Comparison of ENCODE assay signal across 14 mouse cellular contexts in the genomic region with DNA sequence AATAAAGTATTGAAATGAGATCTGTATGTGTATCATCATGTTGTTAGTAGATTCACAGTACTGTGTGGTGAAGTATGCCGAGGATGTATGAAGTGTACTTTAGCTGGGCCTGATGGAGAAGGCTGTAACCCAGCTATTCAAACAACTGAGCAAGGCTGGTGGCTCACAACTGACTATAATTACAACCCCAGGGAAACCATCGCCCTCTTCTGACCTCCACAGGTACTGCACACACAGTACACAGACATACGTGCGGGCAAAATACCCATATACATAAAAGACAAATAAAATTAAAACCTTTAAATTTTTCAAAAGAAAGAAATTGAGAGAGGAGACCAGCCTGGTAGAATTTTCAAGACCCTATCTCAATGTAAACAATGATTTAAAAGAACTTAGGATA. TPM values are rescaled to one million over a fixed set of nuclear protein-coding genes. Genes with fewer than 3 reads are reported as not detected.
A peak's percentile ranks its signal among the peaks of the same experiment; 100 is the strongest.
DNase-seq lines count a peak whose midpoint lies in the region; ATAC-seq and TF ChIP-seq lines count a peak whose summit lies in the region.
"Had no signal": no experiment of that assay in that cellular context is flagged by ENCODE, and none has a peak within 500 bp of the region (broad histone marks: within the 10 kb centered on the region; RNA-seq: fewer than 3 reads in every experiment).

No protein-coding gene starts in this region.

- no peaks in the 10 kb centered on the region for H3K4me1 ChIP-seq in liver, embryonic 14.5 days (replicated peaks; ENCODE audit: control insufficient read depth in 2 of 2, insufficient read depth in 2 of 2, low read length in 1 of 2)
- H3K4me1 ChIP-seq in liver, embryonic 11.5 days (replicated peaks; ENCODE audit: control insufficient read depth, insufficient read depth, low read length), result no peaks in the 10 kb centered on the region
- H3K4me1 ChIP-seq in CH12.LX (ENCODE audit: control insufficient read depth in 1 of 2, insufficient read depth in 2 of 2), result peaks cover 3 to 26% of the 10 kb centered on the region in 2 experiments; a peak in 3 of 4 replicates
- H3K4me1 ChIP-seq in bone marrow, adult 2 months (ENCODE audit: control insufficient read depth, insufficient read depth, low read length), result no peaks in the 10 kb centered on the region
- no peaks in the 10 kb centered on the region for H3K4me1 ChIP-seq in forebrain, embryonic 12.5 days

- H3K9me3 ChIP-seq in liver, embryonic 14.5 days (ENCODE audit: control insufficient read depth, low read length), result no peaks in the 10 kb centered on the region
- no peaks in the 10 kb centered on the region for H3K9me3 ChIP-seq in liver, embryonic 11.5 days (ENCODE audit: control insufficient read depth, low read length)
- no peaks in the 10 kb centered on the region for H3K9me3 ChIP-seq in CH12.LX (replicated peaks; ENCODE audit: low read length)
- no peaks in the 10 kb centered on the region for H3K9me3 ChIP-seq in forebrain, embryonic 12.5 days
- H3K9me3 ChIP-seq: embryonic facial prominence, embryonic 13.5 days had no signal

- no peak for TF ChIP-seq EP300 in liver, embryonic 14.5 days (IDR thresholded peaks at IDR 0.05; ENCODE audit: low read depth)
- no peak for TF ChIP-seq EP300 in CH12.LX (IDR thresholded peaks at IDR 0.05; ENCODE audit: low read length)

- no peak for TF ChIP-seq POLR2A in CH12.LX (IDR thresholded peaks at IDR 0.05; ENCODE audit: low read depth, low read length)
- TF ChIP-seq POLR2A in bone marrow, adult 2 months (IDR thresholded peaks at IDR 0.05; ENCODE audit: borderline replicate concordance, control insufficient read depth, low read depth, low read length), result no peak

- in situ Hi-C loops in CH12.LX (cut with MboI; ENCODE audit: low pct_ligation_motif_present, low pct_unique_long_range_greater_than_20kb, low sequenced_read_pairs), result loop anchor here (5.0 to 10.0 kb wide), 2 partner anchors 74 to 187 kb away; partner anchors contain the start of gene Mapre3

- WGBS in liver, embryonic 14.5 days (ENCODE audit: insufficient replicate concordance), result 67% methylated on average over 4 of the region's 4 CpGs
- WGBS in liver, embryonic 11.5 days, result 78% methylated on average over 4 of the region's 4 CpGs
- WGBS in bone marrow, adult 2 months, result 79% methylated on average over 4 of the region's 4 CpGs
- WGBS in forebrain, embryonic 12.5 days, result 88% methylated on average over 4 of the region's 4 CpGs

- no peak for TF ChIP-seq RAD21 in CH12.LX (IDR thresholded peaks at IDR 0.05; ENCODE audit: low read depth, low read length)

- no peak for ATAC-seq in CD4-positive, CD25-positive, alpha-beta regulatory T cell, adult 4 months
- no peak for ATAC-seq in liver, embryonic 14.5 days (ENCODE audit: insufficient read depth)
- ATAC-seq in liver, embryonic 11.5 days (replicated peaks; ENCODE audit: low FRiP score), result no peak
- no peak for ATAC-seq in forebrain, embryonic 12.5 days (ENCODE audit: low FRiP score)
- no peak for ATAC-seq in activated CD4-positive, CD25-positive, alpha-beta regulatory T cell, adult 4 months
- ATAC-seq: inflammation-experienced regulatory T-cells, adult 6 months had no signal

- DNase-seq in CD4-positive, CD25-positive, alpha-beta regulatory T cell, adult 2 months (ENCODE audit: low read depth, low spot score), result peak; percentile 33
- no peak for DNase-seq in liver, embryonic 14.5 days (ENCODE audit: low read depth in 3 of 3, low spot score in 3 of 3)
- no peak for DNase-seq in liver, embryonic 11.5 days (ENCODE audit: low spot score)
- no peak for DNase-seq in CH12.LX (ENCODE audit: extremely low read depth)
- DNase-seq: adrenal gland, postnatal 36 days; cerebellum, postnatal 36 days; kidney, postnatal 36 days had no signal

- no peak overlapping the region for H3K4me3 ChIP-seq in liver, embryonic 14.5 days (ENCODE audit: insufficient read depth in 1 of 2, low read depth in 2 of 2, low read length in 2 of 2)
- H3K4me3 ChIP-seq in liver, embryonic 11.5 days (ENCODE audit: low read depth, low read length), result no peak overlapping the region
- H3K4me3 ChIP-seq in CH12.LX (replicated peaks in 1 of 3; ENCODE audit: low read depth in 2 of 3, low read length in 2 of 3, poor library complexity in 1 of 3), result no peak overlapping the region
- no peak overlapping the region for H3K4me3 ChIP-seq in bone marrow, adult 2 months (replicated peaks; ENCODE audit: control insufficient read depth, low read depth, low read length)
- H3K4me3 ChIP-seq in forebrain, embryonic 12.5 days (replicated peaks), result no peak overlapping the region
- H3K4me3 ChIP-seq: embryonic facial prominence, embryonic 13.5 days had no signal

- H3K79me2 ChIP-seq in CH12.LX (replicated peaks; ENCODE audit: control insufficient read depth, extremely low read depth, insufficient read depth, poor library complexity, severe bottlenecking), result no peaks in the 10 kb centered on the region

- dilution Hi-C loops in CH12.LX (cut with MboI; ENCODE audit: extremely low pct_ligation_motif_present, extremely low pct_unique_long_range_greater_than_20kb, low sequenced_read_pairs), result no loop called here

- H3K4me2 ChIP-seq in liver, embryonic 14.5 days (ENCODE audit: low read depth), result no peak overlapping the region
- H3K4me2 ChIP-seq in liver, embryonic 11.5 days, result no peak overlapping the region
- H3K4me2 ChIP-seq in CH12.LX (ENCODE audit: insufficient read depth, low read depth, poor library complexity, severe bottlenecking), result no peak overlapping the region
- no peak overlapping the region for H3K4me2 ChIP-seq in forebrain, embryonic 12.5 days
- H3K4me2 ChIP-seq: embryonic facial prominence, embryonic 13.5 days had no signal

- H3K27me3 ChIP-seq in liver, embryonic 14.5 days (ENCODE audit: control insufficient read depth, insufficient read depth, low read length), result no peaks in the 10 kb centered on the region
- H3K27me3 ChIP-seq in liver, embryonic 11.5 days (replicated peaks; ENCODE audit: control insufficient read depth, insufficient read depth, low read length), result no peaks in the 10 kb centered on the region
- no peaks in the 10 kb centered on the region for H3K27me3 ChIP-seq in CH12.LX (replicated peaks)
- H3K27me3 ChIP-seq in forebrain, embryonic 12.5 days, result peaks cover 6% of the 10 kb centered on the region; the same call in 1 of the 2 replicates
- H3K27me3 ChIP-seq: embryonic facial prominence, embryonic 13.5 days had no signal

- H3K27ac ChIP-seq in liver, embryonic 14.5 days, result no peak overlapping the region
- H3K27ac ChIP-seq in liver, embryonic 11.5 days (ENCODE audit: low read depth, low read length), result no peak overlapping the region
- no peak overlapping the region for H3K27ac ChIP-seq in CH12.LX (ENCODE audit: insufficient read depth, low read depth)
- H3K27ac ChIP-seq in bone marrow, adult 2 months (ENCODE audit: control insufficient read depth, insufficient read depth, low read depth, low read length, poor library complexity), result no peak overlapping the region
- no peak overlapping the region for H3K27ac ChIP-seq in forebrain, embryonic 12.5 days
- H3K27ac ChIP-seq: embryonic facial prominence, embryonic 13.5 days had no signal

- H3K9ac ChIP-seq in liver, embryonic 14.5 days (replicated peaks), result no peak overlapping the region
- H3K9ac ChIP-seq in liver, embryonic 11.5 days (ENCODE audit: low read depth, low read length), result no peak overlapping the region
- H3K9ac ChIP-seq in CH12.LX (ENCODE audit: insufficient read depth, low read depth), result no peak overlapping the region
- no peak overlapping the region for H3K9ac ChIP-seq in forebrain, embryonic 12.5 days
- H3K9ac ChIP-seq: embryonic facial prominence, embryonic 13.5 days had no signal

- H3K36me3 ChIP-seq in liver, embryonic 14.5 days (replicated peaks; ENCODE audit: control insufficient read depth, insufficient read depth, low read depth), result no peaks in the 10 kb centered on the region
- no peaks in the 10 kb centered on the region for H3K36me3 ChIP-seq in liver, embryonic 11.5 days (ENCODE audit: control insufficient read depth, insufficient read depth, low read length)
- H3K36me3 ChIP-seq in CH12.LX (replicated peaks in 1 of 2; ENCODE audit: control insufficient read depth in 1 of 2, insufficient read depth in 1 of 2, low read length in 1 of 2), result no peaks in the 10 kb centered on the region
- H3K36me3 ChIP-seq in forebrain, embryonic 12.5 days (replicated peaks), result no peaks in the 10 kb centered on the region
- H3K36me3 ChIP-seq: embryonic facial prominence, embryonic 13.5 days had no signal

- peak; percentile 39; the same call in 1 of the 2 replicates for TF ChIP-seq CTCF in liver, embryonic 14.5 days (IDR thresholded peaks at IDR 0.05; ENCODE audit: low read depth)
- TF ChIP-seq CTCF in CH12.LX (conservative IDR thresholded peaks at IDR 0.05 in 1 of 2, IDR thresholded peaks at IDR 0.05 in 1 of 2; ENCODE audit: low read depth in 2 of 2, low read length in 2 of 2), result peak; percentile 10 to 36; a peak in 1 of 4 replicates
- TF ChIP-seq CTCF in bone marrow, adult 2 months (IDR thresholded peaks at IDR 0.05; ENCODE audit: control insufficient read depth, insufficient read depth, low read length), result peak; percentile 19; the same call in 1 of the 2 replicates

RNA-seq across cellular contexts. Expression of gene Tcf23, which starts 33.1 kb away (rescaled TPM):
- not detected for polyA plus RNA-seq in CD4-positive, CD25-positive, alpha-beta regulatory T cell, adult 4 months (2017; shearing (Covaris generic))
- polyA plus RNA-seq in liver, embryonic 14.5 days (2012; rRNA removed), result 0.01 TPM in 2 replicates
- polyA plus RNA-seq in liver, embryonic 14.5 days (2014; fragmentation: Nextera tagmentation; extraction: Ambion mirVana), result 0.09 TPM in 1 of 2 replicates, not detected in the other
- polyA plus RNA-seq in liver, embryonic 11.5 days (2014; fragmentation: Nextera tagmentation; extraction: Ambion mirVana), result 0.04 TPM in 2 replicates
- total RNA-seq in CH12.LX (2012; rRNA removed) (not detected in 2 replicates), CH12.LX (2014; rRNA removed) (not detected in 2 replicates)
- polyA plus RNA-seq in CH12.LX (2012; ENCODE audit: insufficient read length, low read depth), result not detected in 2 replicates
- polyA plus RNA-seq in bone marrow, adult 2 months (2011; ENCODE audit: insufficient read depth, insufficient read length, low replicate concordance, missing spikeins), result not detected in 2 replicates
- polyA plus RNA-seq in forebrain, embryonic 12.5 days (2016; fragmentation: Nextera tagmentation; extraction: Ambion mirVana), result not detected in 2 replicates
- polyA plus RNA-seq in activated CD4-positive, CD25-positive, alpha-beta regulatory T cell, adult 4 months (2017; shearing (Covaris generic)), result not detected
- polyA plus RNA-seq: embryonic facial prominence, embryonic 13.5 days; forebrain, embryonic 11.5 days; inflammation-experienced regulatory T-cells, adult 6 months had no signal

RNA-seq across cellular contexts. Expression of gene Preb, which starts 41.4 kb away (rescaled TPM):
- 100 to 1,000 TPM in 1 of 2 experiments, 10 to 100 TPM in 1; 83.6 to 112 TPM for polyA plus RNA-seq in CD4-positive, CD25-positive, alpha-beta regulatory T cell, adult 4 months (2017; shearing (Covaris generic))
- polyA plus RNA-seq in liver, embryonic 14.5 days (2012; rRNA removed), result 89.2 and 95.2 TPM in 2 replicates
- 53.8 and 59.6 TPM in 2 replicates for polyA plus RNA-seq in liver, embryonic 14.5 days (2014; fragmentation: Nextera tagmentation; extraction: Ambion mirVana)
- polyA plus RNA-seq in liver, embryonic 11.5 days (2014; fragmentation: Nextera tagmentation; extraction: Ambion mirVana), result 111 and 118 TPM in 2 replicates
- total RNA-seq in CH12.LX (2012; rRNA removed), result 96.5 and 99.8 TPM in 2 replicates
- 70.9 and 87.3 TPM in 2 replicates for total RNA-seq in CH12.LX (2014; rRNA removed)
- 143 and 145 TPM in 2 replicates for polyA plus RNA-seq in CH12.LX (2012; ENCODE audit: insufficient read length, low read depth)
- polyA plus RNA-seq in bone marrow, adult 2 months (2011; ENCODE audit: insufficient read depth, insufficient read length, low replicate concordance, missing spikeins), result 138 and 214 TPM in 2 replicates
- polyA plus RNA-seq in forebrain, embryonic 12.5 days (2016; fragmentation: Nextera tagmentation; extraction: Ambion mirVana), result 131 and 133 TPM in 2 replicates
- 10 to 100 TPM; 60.4 to 71.0 TPM for polyA plus RNA-seq in activated CD4-positive, CD25-positive, alpha-beta regulatory T cell, adult 4 months (2017; shearing (Covaris generic))

RNA-seq across cellular contexts. Expression of gene Atraid, which starts 46.6 kb away (rescaled TPM):
- polyA plus RNA-seq in CD4-positive, CD25-positive, alpha-beta regulatory T cell, adult 4 months (2017; shearing (Covaris generic)), result 10 to 100 TPM; 80.7 to 89.3 TPM
- polyA plus RNA-seq in liver, embryonic 14.5 days (2012; rRNA removed), result 28.8 and 31.0 TPM in 2 replicates
- 50.4 and 53.2 TPM in 2 replicates for polyA plus RNA-seq in liver, embryonic 14.5 days (2014; fragmentation: Nextera tagmentation; extraction: Ambion mirVana)
- 68.5 and 72.4 TPM in 2 replicates for polyA plus RNA-seq in liver, embryonic 11.5 days (2014; fragmentation: Nextera tagmentation; extraction: Ambion mirVana)
- total RNA-seq in CH12.LX (2012; rRNA removed) (48.8 and 58.0 TPM in 2 replicates), CH12.LX (2014; rRNA removed) (88.7 TPM in 2 replicates)
- polyA plus RNA-seq in CH12.LX (2012; ENCODE audit: insufficient read length, low read depth), result 52.7 and 60.1 TPM in 2 replicates
- 53.2 and 95.6 TPM in 2 replicates for polyA plus RNA-seq in bone marrow, adult 2 months (2011; ENCODE audit: insufficient read depth, insufficient read length, low replicate concordance, missing spikeins)
- 96.6 and 100 TPM in 2 replicates for polyA plus RNA-seq in forebrain, embryonic 12.5 days (2016; fragmentation: Nextera tagmentation; extraction: Ambion mirVana)
- polyA plus RNA-seq in activated CD4-positive, CD25-positive, alpha-beta regulatory T cell, adult 4 months (2017; shearing (Covaris generic)), result 10 to 100 TPM; 80.2 to 81.8 TPM

RNA-seq across cellular contexts. Expression of gene Slc5a6, which starts 47.2 kb away (rescaled TPM):
- polyA plus RNA-seq in CD4-positive, CD25-positive, alpha-beta regulatory T cell, adult 4 months (2017; shearing (Covaris generic)), result 1 to 10 TPM; 6.5 to 7.9 TPM
- polyA plus RNA-seq in liver, embryonic 14.5 days (2012; rRNA removed), result 4.2 and 5.2 TPM in 2 replicates
- 2.2 and 2.3 TPM in 2 replicates for polyA plus RNA-seq in liver, embryonic 14.5 days (2014; fragmentation: Nextera tagmentation; extraction: Ambion mirVana)
- polyA plus RNA-seq in liver, embryonic 11.5 days (2014; fragmentation: Nextera tagmentation; extraction: Ambion mirVana), result 9.3 and 10.3 TPM in 2 replicates
- total RNA-seq in CH12.LX (2012; rRNA removed) (10.9 and 15.4 TPM in 2 replicates), CH12.LX (2014; rRNA removed) (8.9 and 9.0 TPM in 2 replicates)
- polyA plus RNA-seq in CH12.LX (2012; ENCODE audit: insufficient read length, low read depth), result 17.1 and 18.6 TPM in 2 replicates
- 1.6 and 3.6 TPM in 2 replicates for polyA plus RNA-seq in bone marrow, adult 2 months (2011; ENCODE audit: insufficient read depth, insufficient read length, low replicate concordance, missing spikeins)
- polyA plus RNA-seq in forebrain, embryonic 12.5 days (2016; fragmentation: Nextera tagmentation; extraction: Ambion mirVana), result 11.1 and 12.1 TPM in 2 replicates
- 1 to 10 TPM; 2.7 to 3.2 TPM for polyA plus RNA-seq in activated CD4-positive, CD25-positive, alpha-beta regulatory T cell, adult 4 months (2017; shearing (Covaris generic))

RNA-seq across cellular contexts. Expression of gene Cad, which starts 53.0 kb away (rescaled TPM):
- 10 to 100 TPM in 1 of 2 experiments, 1 to 10 TPM in 1; 7.7 to 14.0 TPM for polyA plus RNA-seq in CD4-positive, CD25-positive, alpha-beta regulatory T cell, adult 4 months (2017; shearing (Covaris generic))
- 18.2 and 20.4 TPM in 2 replicates for polyA plus RNA-seq in liver, embryonic 14.5 days (2012; rRNA removed)
- 14.0 and 15.8 TPM in 2 replicates for polyA plus RNA-seq in liver, embryonic 14.5 days (2014; fragmentation: Nextera tagmentation; extraction: Ambion mirVana)
- 65.0 and 66.0 TPM in 2 replicates for polyA plus RNA-seq in liver, embryonic 11.5 days (2014; fragmentation: Nextera tagmentation; extraction: Ambion mirVana)
- 106 and 135 TPM in 2 replicates for total RNA-seq in CH12.LX (2012; rRNA removed)
- total RNA-seq in CH12.LX (2014; rRNA removed), result 43.1 and 44.3 TPM in 2 replicates
- 108 and 123 TPM in 2 replicates for polyA plus RNA-seq in CH12.LX (2012; ENCODE audit: insufficient read length, low read depth)
- polyA plus RNA-seq in bone marrow, adult 2 months (2011; ENCODE audit: insufficient read depth, insufficient read length, low replicate concordance, missing spikeins), result 9.7 and 21.8 TPM in 2 replicates
- polyA plus RNA-seq in forebrain, embryonic 12.5 days (2016; fragmentation: Nextera tagmentation; extraction: Ambion mirVana), result 45.4 and 54.1 TPM in 2 replicates
- 1 to 10 TPM; 5.7 to 9.7 TPM for polyA plus RNA-seq in activated CD4-positive, CD25-positive, alpha-beta regulatory T cell, adult 4 months (2017; shearing (Covaris generic))
